Mouse (Mus musculus) ES-E14 (cell line): Measurements from ENCODE around the gene Hmcn1. TPM values are rescaled to one million over a fixed set of nuclear protein-coding genes. Genes with fewer than 3 reads are reported as not detected.

Experiments used
- DNase-seq: peaks from one replicate; pipeline ENCODE4 v3.0.0-alpha.2; 2013; ENCODE audit warnings: low read depth, low spot score
- H3K27ac ChIP-seq: 2 replicates; pipeline ENCODE4 v1.5.1; 2012; ENCODE audit warnings: low read depth, mild to moderate bottlenecking, low read length, moderate library complexity, mixed read lengths; ENCODE audit not compliant: poor library complexity, insufficient read depth, severe bottlenecking
- H3K36me3 ChIP-seq: 2 replicates; pipeline ENCODE4 v1.6.1; 2012; ENCODE audit warnings: mild to moderate bottlenecking, low read length, moderate library complexity, mixed read lengths; ENCODE audit not compliant: control insufficient read depth, poor library complexity, insufficient read depth, severe bottlenecking
- H3K4me1 ChIP-seq, 2 experiments: fragments of 150-350 bp in 1 of 2; sonication (generic) in 1 of 2; 2 replicates each; pipeline ENCODE4 v1.6.1; 2012; ENCODE audit warnings: low read length in 2 of 2, mild to moderate bottlenecking in 1 of 2, mixed read lengths in 1 of 2; ENCODE audit not compliant: control insufficient read depth in 2 of 2, insufficient read depth in 2 of 2, poor library complexity in 1 of 2
- H3K4me3 ChIP-seq, 2 experiments: fragments of 150-350 bp in 1 of 2; sonication (generic) in 1 of 2; 2 replicates each; pipeline ENCODE4 v1.5.1; 2012; ENCODE audit warnings: low read length in 2 of 2, low read depth in 1 of 2, mild to moderate bottlenecking in 1 of 2, mixed read lengths in 1 of 2; ENCODE audit not compliant: insufficient read depth in 1 of 2, poor library complexity in 1 of 2, severe bottlenecking in 1 of 2
- H3K9ac ChIP-seq: 2 replicates; pipeline ENCODE4 v1.6.1; 2012; ENCODE audit warnings: low read depth, mild to moderate bottlenecking, low read length, mixed read lengths; ENCODE audit not compliant: poor library complexity, insufficient read depth, severe bottlenecking
- H3K9me3 ChIP-seq: fragments of 150-350 bp; sonication (generic); 2 replicates; pipeline ENCODE4 v1.6.1; 2012; ENCODE audit warnings: low read depth, mild to moderate bottlenecking, low read length; ENCODE audit not compliant: control insufficient read depth, insufficient read depth
- CHD2 ChIP-seq: IDR thresholded peaks from 2 replicates; pipeline ENCODE4 v1.6.1; 2014; ENCODE audit warnings: mild to moderate bottlenecking, low read depth, low read length, inconsistent platforms
- HCFC1 ChIP-seq: IDR thresholded peaks from 2 replicates; pipeline ENCODE4 v1.6.1; 2012; ENCODE audit warnings: low read length, inconsistent platforms, borderline replicate concordance; ENCODE audit not compliant: insufficient read depth
- MAFK ChIP-seq: IDR thresholded peaks from 2 replicates; pipeline ENCODE4 v1.6.1; 2014; ENCODE audit warnings: mild to moderate bottlenecking, low read depth, low read length, inconsistent platforms; ENCODE audit not compliant: insufficient read depth
- ZC3H11A ChIP-seq: IDR thresholded peaks from 2 replicates; pipeline ENCODE4 v1.6.1; 2012; ENCODE audit warnings: low read depth, mild to moderate bottlenecking, inconsistent platforms, low read length, borderline replicate concordance
- ZNF384 ChIP-seq: IDR thresholded peaks from 2 replicates; pipeline ENCODE4 v1.6.1; 2012; ENCODE audit warnings: low read depth, low read length, inconsistent platforms
- in situ Hi-C, 2 experiments: fragments of 600-800 bp; cut with MboI; formaldehyde crosslinking; loops; one replicate each; pipeline ENCODE4 v1.15.1; 2025; ENCODE audit warnings: low sequenced_read_pairs in 2 of 2, inconsistent platforms in 1 of 2; ENCODE audit not compliant: unreplicated experiment in 2 of 2
- total RNA-seq: library from RNA; depleted of rRNA; stranded (reverse); fragments of 300-350 nt; gene quantifications from 2 replicates; pipeline ENCODE4 v1.2.3, GENCODE M21; 2012

Gene Hmcn1
- total RNA-seq, 1 experiment = 1.5 TPM

DNA sequence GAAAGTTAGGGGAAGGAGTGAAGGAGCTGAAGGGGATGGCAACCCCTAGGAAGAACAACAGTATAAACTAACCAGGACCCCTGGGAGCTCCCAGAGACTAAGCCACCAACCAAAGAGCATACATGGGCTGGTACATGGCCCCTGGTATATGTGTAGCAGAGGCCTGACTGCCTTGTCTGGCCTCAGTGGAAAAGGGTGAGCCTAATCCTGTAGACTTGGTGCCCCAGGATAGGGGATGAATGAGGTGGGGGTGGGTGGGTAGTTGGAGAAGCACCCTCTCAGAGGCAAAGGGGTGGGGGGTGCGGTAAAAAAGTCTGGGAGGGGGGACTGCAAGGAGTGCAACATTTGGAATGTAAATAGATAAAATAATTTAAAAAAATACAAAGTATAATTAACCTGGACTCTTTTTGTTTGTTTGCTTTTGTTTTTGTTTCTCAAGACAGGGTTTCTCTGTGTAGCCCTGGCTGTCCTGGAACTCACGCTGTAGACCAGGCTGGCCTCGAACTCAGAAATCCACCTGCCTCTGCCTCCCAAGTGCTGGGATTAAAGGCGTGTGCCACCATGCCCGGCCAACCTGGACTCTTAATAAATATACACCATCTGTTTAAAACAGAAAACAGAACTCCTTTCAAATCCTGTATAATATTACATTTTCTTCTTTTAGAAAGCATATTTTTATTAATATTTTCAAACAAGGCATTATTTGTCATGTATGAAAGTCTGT, 423.3 kb downstream of the Hmcn1 start:
- Histone ChIP-seq H3K36me3 (no peaks in the 10 kb centered on the region), H3K9ac (no peak overlapping the region), H3K4me1 (no peaks in the 10 kb centered on the region), H3K4me3 (no peak overlapping the region), H3K9me3 (no peaks in the 10 kb centered on the region), H3K27ac (no peak overlapping the region)
- DNase-seq = no peak
- no peak for TF ChIP-seq HCFC1
- no peak for TF ChIP-seq CHD2
- no peak for TF ChIP-seq MAFK
- TF ChIP-seq ZC3H11A = no peak
- TF ChIP-seq ZNF384 = no peak
- in situ Hi-C loops = no loop called here

DNA sequence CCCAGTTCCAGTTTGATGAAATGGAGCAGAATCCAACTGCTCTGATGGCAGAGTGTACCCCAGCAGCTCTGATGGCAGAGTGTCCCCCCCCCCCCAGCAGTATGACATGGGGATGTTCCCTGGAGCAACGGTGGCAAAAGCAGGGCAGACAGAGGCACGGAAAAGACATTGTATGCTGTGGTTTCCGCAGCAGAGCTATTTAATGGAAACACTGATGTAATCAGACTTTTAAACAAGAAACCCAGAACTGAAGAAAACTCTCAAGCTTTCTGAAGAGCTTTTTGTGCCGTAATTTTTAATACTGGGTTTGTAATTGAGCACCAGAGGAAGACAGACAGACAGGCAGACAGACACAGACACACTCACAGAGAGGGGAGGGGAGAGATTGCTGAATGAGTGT, 426.9 kb downstream of the Hmcn1 start:
- no peak overlapping the region for H3K4me3 ChIP-seq
- H3K4me1 ChIP-seq = no peaks in the 10 kb centered on the region
- H3K27ac ChIP-seq = no peak overlapping the region
- H3K9ac ChIP-seq = no peak overlapping the region
- H3K36me3 ChIP-seq = no peaks in the 10 kb centered on the region
- in situ Hi-C loops = no loop called here
- H3K9me3 ChIP-seq = no peaks in the 10 kb centered on the region
- TF ChIP-seq ZC3H11A = no peak
- TF ChIP-seq MAFK = no peak
- TF ChIP-seq CHD2 = no peak
- TF ChIP-seq HCFC1 = no peak
- TF ChIP-seq ZNF384 = no peak
- no peak for DNase-seq

DNA sequence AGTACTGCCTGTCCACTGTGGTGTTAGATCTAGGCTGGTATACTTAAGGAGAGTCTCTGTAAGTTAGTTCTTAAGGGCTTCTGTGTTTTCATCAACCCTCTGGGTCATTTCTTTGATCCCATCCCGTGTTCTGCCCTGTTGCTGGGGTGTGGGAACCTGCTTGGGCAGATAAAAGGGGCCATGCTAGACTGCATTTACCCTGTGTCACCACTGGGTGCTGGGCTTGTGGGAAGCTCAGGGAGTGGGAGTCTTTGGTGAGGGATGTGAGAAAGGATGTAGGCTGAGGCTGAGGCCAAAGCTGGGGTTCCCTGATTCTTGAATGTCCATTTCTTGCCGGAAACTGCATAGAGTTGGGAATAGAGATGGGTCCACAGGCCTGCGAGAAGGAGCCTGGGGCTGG, 436.6 kb downstream of the Hmcn1 start:
- TF ChIP-seq ZC3H11A (no peak), CHD2 (no peak), ZNF384 (no peak)
- no peaks in the 10 kb centered on the region for H3K9me3 ChIP-seq

DNA sequence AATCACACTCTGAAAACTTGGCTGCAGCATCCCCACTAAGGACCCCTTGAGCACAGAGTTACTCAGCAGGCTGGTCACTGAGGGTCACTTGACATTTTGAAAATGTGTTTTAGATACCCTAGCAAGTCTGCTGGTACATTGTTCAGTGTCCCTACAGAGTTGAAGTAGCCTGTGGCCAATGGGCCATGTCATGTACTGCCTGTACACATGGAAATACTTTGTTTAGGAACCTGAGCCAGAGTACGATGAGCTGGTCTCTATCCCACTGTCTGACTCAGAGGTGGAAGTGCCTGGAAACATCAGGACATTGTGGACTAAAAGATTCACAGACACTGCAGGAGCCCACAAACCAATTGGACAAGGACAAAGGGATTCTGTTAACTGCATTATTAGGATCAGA, 441.8 kb downstream of the Hmcn1 start:
- in situ Hi-C loops = no loop called here
- Histone ChIP-seq H3K4me3 (no peak overlapping the region), H3K9ac (no peak overlapping the region), H3K4me1 (no peaks in the 10 kb centered on the region), H3K9me3 (no peaks in the 10 kb centered on the region), H3K36me3 (no peaks in the 10 kb centered on the region), H3K27ac (no peak overlapping the region)
- no peak for DNase-seq
- TF ChIP-seq ZNF384 (no peak), ZC3H11A (no peak), CHD2 (no peak), MAFK (no peak), HCFC1 (no peak)

More for the DNA sequence above, 436.6 kb downstream of the Hmcn1 start:
- no peaks in the 10 kb centered on the region for H3K4me1 ChIP-seq
- H3K36me3 ChIP-seq = no peaks in the 10 kb centered on the region
- no peak overlapping the region for H3K9ac ChIP-seq
- H3K27ac ChIP-seq = no peak overlapping the region
- DNase-seq = peak; percentile 19
- in situ Hi-C loops = no loop called here
- H3K4me3 ChIP-seq = no peak overlapping the region
